Mouse (Mus musculus): ENCODE data around the gene Slc6a1. TPM values are rescaled to one million over a fixed set of nuclear protein-coding genes. Genes with fewer than 3 reads are reported as not detected.

Slc6a1 gene
- 1 to 10 TPM in 1 of 2 experiments, under 1 TPM in 1; 0.37 to 2.1 TPM for total RNA-seq (2023)

GRCm38 (mm10) chr6:114282469-114283277 is at the start of gene Slc6a1:
Gene Slc6a1, plus strand, starts transcription at chr6:114282635.

Other genes with a start within 250 kb of the Slc6a1 start
- gene Atp2b2, start 240.0 kb upstream of the Slc6a1 start, total RNA-seq (2023): under 1 TPM in 1 of 2 experiments, not detected in 1; 0.06 TPM
- gene Slc6a11, start 151.4 kb upstream of the Slc6a1 start, total RNA-seq (2023): not detected
- gene Hrh1, start 115.3 kb downstream of the Slc6a1 start, total RNA-seq (2023): 1 to 10 TPM; 3.1 to 7.4 TPM